Mouse (Mus musculus): Measurements from ENCODE around the gene Arrb1.

Gene Arrb1

DNA sequence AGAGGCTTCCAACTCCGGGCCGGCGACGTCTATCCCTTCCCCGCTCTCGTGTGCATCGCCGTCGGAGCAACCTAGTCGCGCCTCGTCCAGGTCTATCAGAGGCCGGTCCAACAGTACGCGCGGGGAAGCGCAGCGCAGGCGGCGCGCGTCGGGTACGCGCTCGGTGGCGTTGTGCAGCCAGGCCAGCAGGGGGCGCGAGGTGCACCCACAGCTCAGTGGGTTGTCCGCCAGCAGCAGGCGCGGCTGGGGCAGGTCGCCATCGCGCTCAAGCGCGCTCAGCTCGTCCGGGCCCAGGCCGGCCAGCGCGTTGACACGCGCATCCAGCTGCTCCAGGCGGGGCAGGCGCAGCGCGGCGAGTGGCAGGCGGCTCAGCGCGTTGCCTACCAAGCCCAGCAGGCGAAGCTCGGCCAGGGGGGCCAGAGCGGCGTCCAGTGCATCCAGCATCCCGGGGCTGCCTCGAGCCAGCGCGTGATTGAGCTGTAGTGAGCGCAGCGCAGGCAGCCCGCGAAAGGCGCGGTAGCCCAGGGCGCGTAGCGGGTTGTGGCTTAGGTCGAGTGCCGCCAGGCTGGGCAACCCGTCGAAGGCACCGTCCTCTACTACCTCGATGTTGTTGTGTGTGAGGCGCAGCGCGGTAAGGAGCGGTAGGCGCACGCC lies 90.6 kb downstream of the Arrb1 start:
- ATAC-seq (ENCODE audit: insufficient number of reproducible peaks, low FRiP score, low TSS enrichment) = peak; percentile 50; the same call in 1 of the 2 replicates

DNA sequence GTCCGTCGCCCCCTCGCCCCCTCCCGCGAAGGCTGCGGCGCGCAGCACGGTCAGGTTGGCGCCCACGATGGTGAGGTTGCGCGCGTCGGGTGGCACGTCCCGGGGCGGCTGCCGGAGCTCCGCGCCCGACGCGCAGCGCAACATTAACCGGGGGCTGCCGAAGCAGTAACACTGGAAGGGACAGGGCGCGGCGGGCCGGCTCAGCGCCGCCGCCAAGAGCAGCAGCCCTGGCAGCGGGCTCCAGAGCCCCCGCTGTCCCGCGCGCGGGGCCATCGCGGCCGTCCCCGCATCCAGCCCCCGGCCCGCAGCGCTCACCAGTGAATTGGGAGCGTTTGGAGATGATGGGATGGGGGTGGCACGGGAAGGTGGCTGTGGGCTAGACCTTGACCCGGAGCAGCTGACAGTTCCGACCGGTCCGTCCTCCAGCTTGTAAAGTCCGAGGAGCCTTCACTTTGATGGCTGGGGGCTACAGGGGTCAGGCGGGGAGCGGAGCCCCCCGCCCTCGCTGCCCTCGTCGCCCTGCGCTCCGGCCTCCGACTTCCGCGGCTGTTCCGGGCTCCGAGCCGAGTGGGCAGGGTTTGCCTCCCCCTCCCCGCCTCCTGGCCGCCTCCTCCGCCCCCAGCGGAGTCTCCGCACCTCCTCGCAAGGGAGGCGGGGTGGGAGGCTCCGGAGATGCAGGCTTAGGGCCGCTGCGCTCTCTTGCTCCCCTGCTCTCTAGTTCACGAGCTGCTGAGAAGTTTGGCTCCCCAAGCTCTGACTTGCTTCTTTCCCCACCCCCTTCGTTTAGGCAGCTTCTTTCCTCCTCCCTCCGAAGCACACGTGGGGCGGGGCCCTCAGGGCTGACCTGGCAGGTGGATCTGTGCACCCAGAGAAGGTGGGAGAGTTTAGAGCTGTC lies 91.4 kb downstream of the Arrb1 start, which contains the start of gene Tpbgl:
TSS of gene Tpbgl (minus strand) at position 728 of the 895 bp plus-strand sequence.
- ATAC-seq (ENCODE audit: insufficient number of reproducible peaks, low FRiP score, low TSS enrichment) = no peak

DNA sequence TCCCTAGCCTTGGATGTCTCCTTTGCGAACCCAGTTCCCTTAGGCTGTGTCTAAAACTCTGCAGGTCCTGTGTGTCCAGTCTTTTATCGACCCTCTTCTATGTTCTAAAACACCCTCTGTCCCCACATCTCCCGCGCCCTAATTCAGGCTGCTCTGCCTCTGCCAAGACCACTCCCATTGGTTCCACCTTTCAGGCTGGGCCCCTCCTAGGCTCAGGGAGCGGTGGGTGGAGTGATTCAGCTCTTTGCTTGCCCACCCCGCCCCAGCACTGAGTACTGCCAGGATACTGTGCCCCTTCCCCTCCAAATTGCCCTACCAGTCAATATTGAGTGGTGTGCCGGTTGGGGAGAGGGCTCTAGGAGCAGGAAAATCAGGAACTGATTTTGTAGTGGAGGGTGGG lies 92.1 kb downstream of the Arrb1 start:
- no peak for ATAC-seq (ENCODE audit: insufficient number of reproducible peaks, low FRiP score, low TSS enrichment)

DNA sequence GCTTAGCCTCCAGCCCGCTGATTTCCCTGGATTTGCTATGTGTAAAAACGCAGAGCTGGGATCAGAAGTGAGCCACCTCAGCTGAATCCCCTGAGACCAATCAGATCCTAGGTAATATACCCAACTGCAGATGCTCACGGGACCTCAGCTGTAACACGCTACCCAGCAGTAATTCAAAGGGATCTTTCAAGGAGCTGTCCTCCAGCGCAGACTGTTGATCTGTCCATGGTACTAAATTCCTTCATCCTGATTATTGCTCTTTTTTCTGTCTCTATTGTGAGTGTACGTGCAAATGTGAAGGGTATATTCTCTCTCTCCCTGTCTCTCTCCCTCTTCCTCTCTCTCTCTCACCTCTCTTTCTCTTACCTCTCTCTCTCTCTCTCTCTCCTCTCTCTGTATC lies 97.0 kb downstream of the Arrb1 start:
- ATAC-seq (ENCODE audit: insufficient number of reproducible peaks, low FRiP score, low TSS enrichment) = no peak

DNA sequence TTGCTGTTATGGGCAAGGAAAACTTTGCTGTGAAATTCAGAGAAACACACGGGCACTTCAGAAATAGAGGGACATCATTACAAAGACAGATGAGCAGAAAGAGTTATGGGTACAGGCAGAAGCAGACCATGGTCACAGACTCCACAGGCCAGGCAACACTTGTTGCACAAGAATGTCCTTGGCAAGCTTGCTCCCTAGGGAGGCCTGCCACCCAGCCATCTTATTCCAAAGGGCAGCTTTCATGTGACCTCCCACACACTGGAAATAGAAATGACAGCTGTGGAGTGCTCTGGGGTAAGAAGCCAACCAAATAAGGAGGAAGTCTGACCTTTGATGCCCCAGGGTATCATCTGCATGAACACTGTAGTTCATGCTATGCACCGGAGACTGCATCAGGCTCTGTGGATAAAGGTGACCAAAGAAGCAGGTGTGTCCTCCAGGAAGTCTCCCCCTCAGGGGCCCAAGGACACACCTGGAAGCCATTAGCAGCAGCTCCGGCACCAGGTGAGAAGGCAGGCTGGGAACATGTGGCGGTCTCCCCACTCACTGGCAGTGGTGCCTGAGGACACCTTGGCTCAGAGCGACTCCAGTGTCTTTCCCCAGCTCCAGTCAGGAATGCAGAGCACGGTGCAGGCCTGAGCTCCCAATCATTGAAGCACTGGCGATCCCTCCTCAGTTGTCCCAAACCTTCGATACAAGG lies 98.8 kb downstream of the Arrb1 start:
- no peak for ATAC-seq (ENCODE audit: insufficient number of reproducible peaks, low FRiP score, low TSS enrichment)

DNA sequence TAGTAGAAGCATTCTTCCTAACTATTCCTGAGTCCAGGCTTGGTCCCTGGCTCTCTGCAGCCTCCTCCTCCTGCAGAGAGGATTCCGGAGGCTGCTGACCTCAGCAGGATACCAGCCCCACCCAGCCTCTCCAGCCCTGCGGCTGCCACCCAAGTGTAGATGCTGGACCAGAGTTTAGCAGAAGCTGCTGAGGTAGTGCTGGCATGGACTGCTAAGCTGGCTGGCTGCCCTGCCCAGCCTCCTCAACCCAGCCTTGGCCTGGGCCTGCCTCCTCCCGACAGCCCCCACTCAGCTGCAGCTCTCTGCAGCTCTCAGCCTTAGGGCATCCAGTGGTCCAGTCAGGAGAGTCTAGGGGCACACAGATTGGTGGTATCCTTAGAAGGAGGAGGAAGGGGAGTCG lies 106.0 kb downstream of the Arrb1 start:
- ATAC-seq (ENCODE audit: insufficient number of reproducible peaks, low FRiP score, low TSS enrichment) = no peak

DNA sequence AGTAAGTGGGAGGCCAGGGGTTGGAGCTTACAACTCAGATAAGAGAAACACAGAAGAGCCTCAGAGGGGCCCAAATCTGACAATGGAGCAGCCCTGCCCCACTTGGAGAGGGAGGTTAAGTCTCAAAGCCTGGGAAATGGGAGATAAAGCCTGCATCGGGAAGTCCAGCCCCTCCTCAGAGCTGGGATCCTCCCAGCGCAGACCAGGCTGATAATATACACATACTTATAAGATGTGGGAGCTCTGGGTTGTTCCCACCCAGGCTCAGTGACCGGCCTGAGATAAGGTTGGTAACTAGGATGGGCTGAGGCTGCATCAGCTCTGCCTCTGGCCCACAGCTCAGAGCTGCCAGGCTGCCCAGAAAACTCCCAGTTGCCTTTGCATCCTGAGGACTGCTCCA lies 106.8 kb downstream of the Arrb1 start:
- ATAC-seq (ENCODE audit: insufficient number of reproducible peaks, low FRiP score, low TSS enrichment) = no peak

DNA sequence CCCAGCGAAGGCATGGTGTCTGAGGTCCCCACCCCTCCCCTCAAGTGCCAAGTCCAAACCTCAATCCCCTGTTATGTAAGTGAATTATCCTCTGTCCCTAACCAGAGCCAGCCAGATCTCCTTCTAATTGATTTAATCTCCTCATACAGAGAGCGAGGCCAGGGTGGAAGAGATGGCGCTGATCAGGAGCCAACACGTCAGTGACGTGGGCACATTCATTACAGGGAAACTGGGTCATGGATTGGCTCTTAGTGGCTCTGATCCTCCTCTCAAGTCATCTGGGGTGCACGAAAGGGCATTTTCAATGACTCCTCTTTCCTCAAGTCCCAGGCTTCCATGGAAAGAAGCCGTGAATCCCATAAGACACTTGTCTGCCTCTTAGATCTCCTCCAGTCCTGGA lies 109.4 kb downstream of the Arrb1 start:
- ATAC-seq (ENCODE audit: insufficient number of reproducible peaks, low FRiP score, low TSS enrichment) = no peak

DNA sequence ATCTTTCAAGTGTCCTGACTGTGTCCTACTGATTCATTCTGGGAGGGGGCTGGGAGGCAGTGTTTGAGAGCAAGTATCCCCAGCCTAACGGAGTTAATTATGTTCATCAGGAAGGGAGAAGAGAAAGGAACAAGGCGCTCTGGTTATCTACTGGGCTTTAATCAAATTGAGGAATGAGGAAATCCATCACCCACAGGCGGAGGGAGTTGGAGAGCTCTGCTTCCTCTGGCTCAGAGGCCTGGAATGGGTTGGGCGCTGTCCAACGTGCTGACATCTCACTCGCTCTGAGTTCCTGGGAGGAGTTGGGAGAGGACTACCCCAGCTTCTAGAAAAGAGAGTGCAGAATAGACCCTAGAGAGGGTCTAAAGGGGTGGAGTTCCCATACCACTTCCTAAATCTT lies 113.4 kb downstream of the Arrb1 start:
- ATAC-seq (ENCODE audit: insufficient number of reproducible peaks, low FRiP score, low TSS enrichment) = no peak

DNA sequence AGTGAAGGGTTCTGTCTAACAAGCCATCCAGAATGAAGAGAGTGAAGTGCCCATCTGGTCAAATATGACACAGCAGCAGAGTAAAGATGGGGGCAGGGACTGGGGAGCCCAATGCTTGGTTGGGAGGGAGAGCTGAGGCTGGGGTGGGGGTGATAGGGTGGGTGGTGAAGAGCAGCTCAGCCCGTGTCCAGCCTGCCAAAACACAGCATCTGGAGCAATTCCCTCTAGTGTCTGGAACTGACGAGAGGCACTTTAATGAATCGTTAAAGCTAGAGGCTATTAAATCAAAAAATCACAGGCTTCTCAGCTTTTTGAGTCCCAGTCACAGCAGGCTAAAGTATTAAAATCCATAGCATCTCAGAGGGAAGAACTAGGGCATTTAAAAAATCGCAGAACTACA lies 114.3 kb downstream of the Arrb1 start:
- ATAC-seq (ENCODE audit: insufficient number of reproducible peaks, low FRiP score, low TSS enrichment) = no peak

DNA sequence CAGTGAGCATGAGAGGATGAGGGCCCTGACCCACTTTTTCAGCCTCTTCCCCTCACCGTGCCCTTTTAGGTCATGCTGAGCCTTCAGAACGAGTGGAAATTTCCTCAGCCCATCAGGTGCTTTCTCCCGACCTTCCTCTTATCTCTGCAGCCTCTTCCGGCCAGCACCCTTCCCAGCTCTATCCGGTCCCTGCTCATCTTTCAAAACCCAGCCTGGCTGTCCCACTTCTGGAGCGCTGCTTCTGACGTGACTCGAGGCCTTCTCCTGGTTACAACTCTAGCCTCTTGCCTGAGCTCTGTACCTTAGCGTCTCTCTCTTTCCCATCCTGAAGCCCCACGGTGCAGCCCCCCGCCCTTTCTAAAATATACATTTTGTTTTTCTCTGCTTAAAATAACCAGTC lies 119.0 kb downstream of the Arrb1 start:
- ATAC-seq (ENCODE audit: insufficient number of reproducible peaks, low FRiP score, low TSS enrichment) = no peak
